Mouse (Mus musculus) neural tube, embryonic 14.5 days (tissue): ENCODE data around the gene Slc39a2. TPM values are rescaled to one million over a fixed set of nuclear protein-coding genes. Genes with fewer than 3 reads are reported as not detected.
"Not testable (repeated sequence)": the region's sequence is repeated elsewhere in the genome, so short reads cannot be mapped to it uniquely, and the experiment has no call there.

Experiments used
- ATAC-seq: fragments of 200-750 bp; cut with Nextera tagmentation; 2 replicates; pipeline ENCODE4 v1.8.0; 2017; ENCODE audit warnings: low read depth, mild to moderate bottlenecking, moderate TSS enrichment, moderate library complexity
- H3K27ac ChIP-seq: fragments of 300-500 bp; sonication (generic); 2 replicates; pipeline ENCODE4 v1.5.1; 2014; ENCODE audit warnings: low read depth, mild to moderate bottlenecking, control low read depth, low read length, moderate library complexity, mixed read lengths
- H3K27me3 ChIP-seq: fragments of 300-500 bp; sonication (generic); 2 replicates; pipeline ENCODE4 v1.6.1; 2014; ENCODE audit warnings: low read length; ENCODE audit not compliant: control insufficient read depth, insufficient read depth
- H3K36me3 ChIP-seq: fragments of 300-500 bp; sonication (generic); 2 replicates; pipeline ENCODE4 v1.6.1; 2014; ENCODE audit warnings: low read length, mixed read lengths; ENCODE audit not compliant: control insufficient read depth, insufficient read depth
- H3K4me1 ChIP-seq: fragments of 300-500 bp; sonication (generic); 2 replicates; pipeline ENCODE4 v1.6.1; 2014; ENCODE audit warnings: low read length; ENCODE audit not compliant: control insufficient read depth, insufficient read depth
- H3K4me2 ChIP-seq: fragments of 300-500 bp; sonication (generic); 2 replicates; pipeline ENCODE4 v1.6.1; 2014; ENCODE audit warnings: mild to moderate bottlenecking, low read depth, low read length, control low read depth
- H3K4me3 ChIP-seq: fragments of 300-500 bp; sonication (generic); 2 replicates; pipeline ENCODE4 v1.5.1; 2014; ENCODE audit warnings: low read depth, low read length, control low read depth, mixed read lengths
- H3K9ac ChIP-seq: fragments of 300-500 bp; sonication (generic); replicated peaks from 2 replicates; pipeline ENCODE4 v1.6.1; 2014; ENCODE audit warnings: low read depth, mild to moderate bottlenecking, control low read depth, low read length, mixed read lengths
- H3K9me3 ChIP-seq: fragments of 300-500 bp; sonication (generic); 2 replicates; pipeline ENCODE4 v1.6.1; 2016; ENCODE audit warnings: low read length; ENCODE audit not compliant: control insufficient read depth
- WGBS: fragments of 180-500 bp; shearing (Covaris S2); extraction: QIAGEN DNeasy Blood & Tissue Kit; methylation state at CpG from one replicate; pipeline ENCODE4 v1.1.7; 2014; 5-methylcytosine and 5-hydroxymethylcytosine counted together
- polyA plus RNA-seq: library from polyadenylated mRNA; unstranded; fragments of >200 nt; fragmentation: Nextera tagmentation; extraction: Ambion mirVana; gene quantifications from 2 replicates; pipeline ENCODE4 v1.2.1, GENCODE M21; 2014

Slc39a2 gene
- polyA plus RNA-seq, 1 experiment from 2014 or later = 1.9 TPM

DNA sequence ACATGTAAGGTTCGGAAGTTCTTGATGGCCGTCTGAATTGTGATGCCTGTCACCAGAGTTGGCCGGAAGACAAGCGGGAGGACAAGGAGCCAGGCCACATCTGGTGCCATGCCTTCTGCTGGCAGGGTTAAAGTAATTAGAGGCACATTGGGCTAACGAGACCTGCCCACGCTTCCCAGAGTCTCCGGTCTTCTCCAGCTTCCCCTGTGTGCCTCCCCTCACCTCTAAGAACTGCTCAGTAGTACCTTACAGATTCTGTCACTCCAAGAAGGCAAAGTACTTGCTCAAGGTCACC lies 29.8 kb downstream of the Slc39a2 start, which contains the start of gene Rnase13:
Rnase13 (minus strand) TSS at position 203 of the 295 bp plus-strand sequence.
- Histone ChIP-seq H3K4me3 (no peak within 1 kb of the TSS), H3K27me3 (no peaks in the 10 kb centered on the region), H3K36me3 (no peaks in the 10 kb centered on the region), H3K27ac (no peak within 1 kb of the TSS), H3K4me1 (no peaks in the 10 kb centered on the region), H3K4me2 (no peak within 1 kb of the TSS), H3K9ac (no peak within 1 kb of the TSS), H3K9me3 (no peaks in the 10 kb centered on the region)
- WGBS = 75% methylated on average over 7 of the region's 7 CpGs
- ATAC-seq = no peak

DNA sequence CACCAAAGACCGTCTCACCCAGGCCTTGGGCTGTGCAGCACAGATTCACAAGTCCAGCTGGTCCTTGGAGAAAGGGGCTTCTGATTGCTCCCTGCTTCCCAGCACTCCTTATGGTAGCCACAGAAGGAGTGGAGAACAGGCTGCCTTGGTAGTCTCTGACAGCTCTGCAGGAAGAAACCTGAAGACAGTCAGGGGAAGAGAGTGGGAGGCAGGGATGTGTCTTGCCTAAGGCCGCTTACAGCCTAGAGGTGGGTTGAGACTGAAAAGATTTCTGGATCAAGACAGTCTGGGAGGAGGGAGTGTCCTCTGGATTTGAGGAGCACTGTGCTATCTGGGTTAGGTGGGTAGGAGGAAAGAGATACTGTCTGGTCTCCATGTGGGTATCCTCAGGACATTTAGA lies 30.2 kb downstream of the Slc39a2 start:
- H3K4me3 ChIP-seq = no peak overlapping the region
- no peaks in the 10 kb centered on the region for H3K27me3 ChIP-seq
- no peak overlapping the region for H3K27ac ChIP-seq
- WGBS = 86% methylated on average over 2 of the region's 2 CpGs
- H3K4me1 ChIP-seq = no peaks in the 10 kb centered on the region
- no peak overlapping the region for H3K4me2 ChIP-seq
- no peak overlapping the region for H3K9ac ChIP-seq
- ATAC-seq = no peak
- H3K36me3 ChIP-seq = no peaks in the 10 kb centered on the region
- H3K9me3 ChIP-seq = no peaks in the 10 kb centered on the region

DNA sequence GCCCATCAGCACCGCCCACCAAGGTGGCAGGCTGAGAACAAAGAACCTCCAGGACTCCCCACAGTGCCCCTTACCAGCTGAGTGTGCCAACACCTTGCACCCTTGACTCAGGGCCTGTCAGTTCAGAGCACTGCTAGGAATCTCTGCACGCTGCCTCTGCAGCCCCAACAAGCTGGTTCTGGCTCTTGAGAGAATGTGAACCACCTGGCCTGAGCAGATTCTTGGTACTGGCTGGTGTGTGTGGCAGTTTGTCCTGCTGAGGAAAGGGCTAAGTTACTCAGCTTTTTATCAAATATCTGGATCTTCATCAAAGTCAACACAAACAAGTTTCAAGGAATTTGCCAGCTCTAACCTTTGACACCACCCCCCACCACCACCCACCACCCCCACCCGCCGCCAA lies 30.8 kb downstream of the Slc39a2 start:
- H3K9me3 ChIP-seq = no peaks in the 10 kb centered on the region
- H3K4me3 ChIP-seq = no peak overlapping the region
- H3K36me3 ChIP-seq = no peaks in the 10 kb centered on the region
- WGBS = 88% methylated on average over 4 of the region's 4 CpGs
- H3K27me3 ChIP-seq = no peaks in the 10 kb centered on the region
- ATAC-seq = no peak
- H3K4me2 ChIP-seq = no peak overlapping the region
- H3K4me1 ChIP-seq = no peaks in the 10 kb centered on the region
- H3K9ac ChIP-seq = no peak overlapping the region
- H3K27ac ChIP-seq = no peak overlapping the region

DNA sequence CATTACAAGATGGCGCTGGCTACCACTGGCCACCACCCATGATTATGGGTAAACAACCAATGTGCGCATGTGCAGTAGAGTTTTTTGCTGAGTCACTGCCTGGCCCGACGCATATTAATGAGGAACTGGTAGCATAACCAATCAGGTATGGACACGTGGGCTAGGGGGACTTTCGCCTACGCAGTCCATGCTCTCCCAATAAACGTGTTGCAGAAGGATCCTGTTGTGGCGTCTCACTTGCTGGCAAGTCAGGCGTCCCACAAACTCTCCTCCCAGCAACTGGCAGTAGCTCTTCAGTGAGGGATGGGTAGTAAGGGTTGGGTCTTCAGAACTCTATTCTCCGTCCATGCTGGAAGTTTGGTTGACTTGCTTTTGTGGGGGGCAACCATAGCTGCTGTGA lies 34.2 kb downstream of the Slc39a2 start:
- not testable (repeated sequence) for H3K36me3 ChIP-seq, H3K4me1 ChIP-seq, H3K4me3 ChIP-seq, H3K27me3 ChIP-seq, ATAC-seq, H3K4me2 ChIP-seq, H3K9me3 ChIP-seq, H3K9ac ChIP-seq, H3K27ac ChIP-seq
- WGBS = 96% methylated on average over 11 of the region's 11 CpGs

GRCm38 (mm10) chr14:51929309-51929943 lies 36.7 kb downstream of the Slc39a2 start:
- no peaks in the 10 kb centered on the region for H3K36me3 ChIP-seq
- H3K9me3 ChIP-seq = no peaks in the 10 kb centered on the region
- H3K4me3 ChIP-seq = no peak overlapping the region
- H3K9ac ChIP-seq = no peak overlapping the region
- no peaks in the 10 kb centered on the region for H3K4me1 ChIP-seq
- H3K27ac ChIP-seq = no peak overlapping the region
- WGBS = 81% methylated on average over 8 of the region's 8 CpGs
- no peaks in the 10 kb centered on the region for H3K27me3 ChIP-seq
- no peak overlapping the region for H3K4me2 ChIP-seq
- no peak for ATAC-seq

DNA sequence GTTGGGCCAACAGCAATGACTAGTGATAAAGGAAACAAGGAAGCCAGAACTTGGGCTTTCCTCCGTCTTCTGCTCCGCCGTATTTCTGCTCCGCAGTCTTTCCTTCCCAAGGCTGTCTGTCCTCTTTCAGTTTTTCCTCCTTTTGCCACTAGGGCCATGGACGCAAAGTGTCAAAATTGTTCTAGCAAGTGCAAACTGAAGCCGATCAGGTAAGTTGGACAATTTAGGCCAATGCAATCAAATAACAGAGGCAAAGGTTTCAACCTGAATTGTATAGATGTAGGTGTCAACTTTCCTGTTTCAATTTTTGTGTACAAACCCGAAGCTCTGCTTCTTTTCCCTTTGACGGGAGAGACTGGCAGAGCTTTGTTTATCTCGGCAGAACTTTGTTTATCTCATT lies 37.3 kb downstream of the Slc39a2 start:
- Histone ChIP-seq H3K27ac (0 out of 2 replicates have a peak overlapping the region, but pooled peaks have one; percentile 28), H3K36me3 (no peaks in the 10 kb centered on the region), H3K27me3 (no peaks in the 10 kb centered on the region), H3K4me2 (no peak overlapping the region), H3K9ac (no peak overlapping the region), H3K4me1 (no peaks in the 10 kb centered on the region), H3K9me3 (no peaks in the 10 kb centered on the region), H3K4me3 (no peak overlapping the region)
- no peak for ATAC-seq
- WGBS = 77% methylated on average over 9 of the region's 9 CpGs

DNA sequence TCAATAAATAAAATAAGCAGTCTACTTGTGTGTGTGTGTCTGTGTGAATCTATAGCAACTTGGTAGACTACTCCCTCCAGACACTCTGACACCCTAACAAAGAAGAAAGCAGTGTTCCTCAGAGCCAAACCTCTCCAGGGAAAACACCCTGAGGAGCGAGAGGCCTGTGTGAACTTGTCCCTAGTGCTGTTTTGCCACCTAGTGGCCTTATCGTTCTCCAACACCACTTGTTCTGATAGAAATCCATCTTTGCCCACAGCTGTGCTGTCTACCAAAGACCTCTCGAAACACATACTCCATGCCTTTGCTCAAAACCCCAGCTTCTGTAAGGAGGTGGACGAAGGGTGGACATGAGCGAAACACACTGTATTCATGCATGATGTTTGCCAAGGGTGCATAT lies 38.1 kb downstream of the Slc39a2 start:
- 37% methylated on average over 5 of the region's 5 CpGs for WGBS
- Histone ChIP-seq H3K4me1 (no peaks in the 10 kb centered on the region), H3K9me3 (no peaks in the 10 kb centered on the region), H3K27me3 (no peaks in the 10 kb centered on the region), H3K9ac (no peak overlapping the region), H3K27ac (0 out of 2 replicates have a peak overlapping the region, but pooled peaks have one; percentile 28), H3K36me3 (no peaks in the 10 kb centered on the region), H3K4me3 (no peak overlapping the region), H3K4me2 (no peak overlapping the region)
- ATAC-seq = peak; percentile 85; the same call in 1 of the 2 replicates

- H3K4me3 ChIP-seq = no peak overlapping the region
- ATAC-seq = no peak
- WGBS = 81% methylated on average over 10 of the region's 10 CpGs
- no peak overlapping the region for H3K9ac ChIP-seq
- H3K4me1 ChIP-seq = no peaks in the 10 kb centered on the region
- H3K4me2 ChIP-seq = no peak overlapping the region
- H3K27ac ChIP-seq = no peak overlapping the region
- no peaks in the 10 kb centered on the region for H3K27me3 ChIP-seq
- no peaks in the 10 kb centered on the region for H3K36me3 ChIP-seq
- H3K9me3 ChIP-seq = no peaks in the 10 kb centered on the region
These were observed 39.7 kb downstream of the Slc39a2 start for GRCm38 (mm10) chr14:51932092-51933020.

- no peak overlapping the region for H3K27ac ChIP-seq
- 90% methylated on average over 9 of the region's 9 CpGs for WGBS
- H3K27me3 ChIP-seq = no peaks in the 10 kb centered on the region
- no peaks in the 10 kb centered on the region for H3K9me3 ChIP-seq
- H3K36me3 ChIP-seq = no peaks in the 10 kb centered on the region
- H3K4me1 ChIP-seq = no peaks in the 10 kb centered on the region
- no peak overlapping the region for H3K4me2 ChIP-seq
- no peak for ATAC-seq
- H3K4me3 ChIP-seq = no peak overlapping the region
- no peak overlapping the region for H3K9ac ChIP-seq
These were observed 46.3 kb downstream of the Slc39a2 start for GRCm38 (mm10) chr14:51939005-51939404.
